Mouse (Mus musculus): Measurements from ENCODE around the gene Panx1. TPM values are rescaled to one million over a fixed set of nuclear protein-coding genes. Genes with fewer than 3 reads are reported as not detected.
A peak's percentile ranks its signal among the peaks of the same experiment; 100 is the strongest.

Panx1 gene
- polyA plus RNA-seq, 1 experiment from 2014 or later, result 118 TPM

- Histone ChIP-seq H3K4me2 (ENCODE audit: low read depth) (no peak overlapping the region), H3K4me1 (ENCODE audit: control insufficient read depth, insufficient read depth, low read length) (no peaks in the 10 kb centered on the region), H3K4me3 (ENCODE audit: low read depth, low read length) (no peak overlapping the region), H3K36me3 (ENCODE audit: control insufficient read depth, insufficient read depth, low read length) (no peaks in the 10 kb centered on the region), H3K27ac (ENCODE audit: low read depth, low read length) (no peak overlapping the region), H3K9me3 (ENCODE audit: control insufficient read depth, low read length) (no peaks in the 10 kb centered on the region), H3K27me3 (ENCODE audit: control insufficient read depth, insufficient read depth, low read length) (no peaks in the 10 kb centered on the region), H3K9ac (ENCODE audit: low read length) (no peak overlapping the region)
- DNase-seq (ENCODE audit: low spot score) (no peak), ATAC-seq (ENCODE audit: insufficient read depth, low FRiP score, low TSS enrichment) (no peak)
- 91% methylated on average over 4 of the region's 4 CpGs for WGBS
Measured at GRCm38 (mm10) chr9:15032797-15033196, 12.5 kb downstream of the Panx1 start.

DNA sequence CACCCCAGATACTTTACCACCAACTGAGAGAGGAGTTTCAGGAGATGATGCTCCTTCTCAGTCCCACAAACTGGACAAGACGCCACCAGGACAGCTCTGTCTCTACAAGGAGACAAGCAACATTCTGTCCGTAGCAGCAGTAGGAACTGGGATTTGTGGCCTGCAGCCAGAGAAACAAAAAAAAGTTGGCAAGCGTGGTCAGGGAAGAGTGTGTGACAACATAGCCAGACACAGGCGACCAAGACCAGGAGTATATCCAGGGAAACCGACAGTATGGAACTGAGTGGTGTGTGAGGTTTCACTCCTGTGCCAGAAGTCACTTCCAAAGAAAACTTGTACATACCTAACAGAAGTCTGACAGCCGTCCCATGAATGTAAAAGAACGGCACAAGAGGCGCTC is 14.5 kb downstream of the Panx1 start:
- Histone ChIP-seq H3K27me3 (ENCODE audit: control insufficient read depth, insufficient read depth, low read length) (no peaks in the 10 kb centered on the region), H3K4me3 (ENCODE audit: low read depth, low read length) (no peak overlapping the region), H3K27ac (ENCODE audit: low read depth, low read length) (no peak overlapping the region), H3K36me3 (ENCODE audit: control insufficient read depth, insufficient read depth, low read length) (no peaks in the 10 kb centered on the region), H3K4me1 (ENCODE audit: control insufficient read depth, insufficient read depth, low read length) (no peaks in the 10 kb centered on the region), H3K9ac (ENCODE audit: low read length) (no peak overlapping the region), H3K9me3 (ENCODE audit: control insufficient read depth, low read length) (no peaks in the 10 kb centered on the region), H3K4me2 (ENCODE audit: low read depth) (no peak overlapping the region)
- 86% methylated on average over 8 of the region's 8 CpGs for WGBS
- DNase-seq (ENCODE audit: low spot score) (no peak), ATAC-seq (ENCODE audit: insufficient read depth, low FRiP score, low TSS enrichment) (no peak)

DNA sequence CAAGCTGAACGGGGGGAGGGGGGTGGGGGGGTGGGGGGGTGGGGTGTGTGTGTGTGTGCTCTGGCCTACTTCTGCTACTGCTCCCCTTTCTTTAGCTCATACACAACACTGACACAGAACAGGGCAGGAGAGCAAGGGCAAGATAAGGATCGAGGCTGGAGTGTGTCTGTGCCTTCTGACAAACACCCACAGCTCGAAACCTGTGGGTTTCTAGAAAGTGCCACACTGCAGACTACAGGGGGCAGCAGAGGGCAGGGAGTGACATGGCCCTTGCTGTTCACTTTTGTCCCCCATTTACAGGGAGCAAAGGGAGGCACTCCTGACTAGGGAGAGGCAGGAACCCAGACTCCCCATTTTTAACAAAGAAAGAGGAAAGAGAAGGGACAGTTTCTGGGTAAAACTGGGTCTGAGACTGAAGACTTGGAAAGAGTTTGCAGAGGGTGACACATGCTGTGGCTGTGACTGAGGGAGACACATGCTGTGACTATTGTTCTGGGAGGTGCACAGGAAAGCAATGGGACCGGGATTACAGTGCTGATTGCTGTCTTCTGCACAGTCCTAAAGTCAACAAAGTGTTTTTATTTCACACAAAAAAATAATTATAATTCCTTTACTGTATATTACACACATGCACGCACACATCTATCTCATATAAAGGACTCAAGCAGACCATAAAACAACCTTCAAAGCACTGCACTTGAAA is 16.1 kb downstream of the Panx1 start:
- no peak overlapping the region for H3K4me2 ChIP-seq (ENCODE audit: low read depth)
- H3K36me3 ChIP-seq (ENCODE audit: control insufficient read depth, insufficient read depth, low read length), result no peaks in the 10 kb centered on the region
- no peak overlapping the region for H3K4me3 ChIP-seq (ENCODE audit: low read depth, low read length)
- 52% methylated on average over 5 of the region's 5 CpGs for whole genome bisulfite sequencing
- H3K9me3 ChIP-seq (ENCODE audit: control insufficient read depth, low read length), result no peaks in the 10 kb centered on the region
- DNase-seq (ENCODE audit: low spot score), result peak; percentile 46
- no peak overlapping the region for H3K27ac ChIP-seq (ENCODE audit: low read depth, low read length)
- H3K27me3 ChIP-seq (ENCODE audit: control insufficient read depth, insufficient read depth, low read length), result no peaks in the 10 kb centered on the region
- no peak overlapping the region for H3K9ac ChIP-seq (ENCODE audit: low read length)
- no peak for ATAC-seq (ENCODE audit: insufficient read depth, low FRiP score, low TSS enrichment)
- no peaks in the 10 kb centered on the region for H3K4me1 ChIP-seq (ENCODE audit: control insufficient read depth, insufficient read depth, low read length)

DNA sequence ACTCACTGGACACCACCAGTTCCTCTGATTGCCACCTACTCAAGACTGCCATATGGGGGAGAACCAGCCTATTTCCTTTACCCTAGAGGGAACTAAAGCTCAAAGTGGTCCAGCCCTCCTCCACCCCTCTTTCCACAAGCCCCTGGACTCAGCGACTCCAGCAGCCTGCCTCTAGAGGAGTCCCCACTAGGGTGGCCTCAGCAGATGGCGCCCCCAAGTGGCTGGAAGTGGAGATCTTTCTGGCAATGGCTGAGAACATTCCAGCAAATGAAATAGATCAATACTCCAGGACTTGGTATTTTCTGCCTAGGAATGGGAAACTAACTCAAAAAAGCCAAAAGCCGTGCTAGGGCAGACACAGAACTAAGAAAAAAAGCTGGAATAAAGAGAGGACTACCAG is 17.6 kb downstream of the Panx1 start:
- no peak overlapping the region for H3K4me3 ChIP-seq (ENCODE audit: low read depth, low read length)
- no peaks in the 10 kb centered on the region for H3K9me3 ChIP-seq (ENCODE audit: control insufficient read depth, low read length)
- DNase-seq (ENCODE audit: low spot score) (no peak), ATAC-seq (ENCODE audit: insufficient read depth, low FRiP score, low TSS enrichment) (no peak)
- 79% methylated on average over 3 of the region's 3 CpGs for WGBS
- no peak overlapping the region for H3K9ac ChIP-seq (ENCODE audit: low read length)
- H3K27me3 ChIP-seq (ENCODE audit: control insufficient read depth, insufficient read depth, low read length), result no peaks in the 10 kb centered on the region
- no peaks in the 10 kb centered on the region for H3K4me1 ChIP-seq (ENCODE audit: control insufficient read depth, insufficient read depth, low read length)
- H3K4me2 ChIP-seq (ENCODE audit: low read depth), result no peak overlapping the region
- H3K27ac ChIP-seq (ENCODE audit: low read depth, low read length), result no peak overlapping the region
- no peaks in the 10 kb centered on the region for H3K36me3 ChIP-seq (ENCODE audit: control insufficient read depth, insufficient read depth, low read length)

GRCm38 (mm10) chr9:15023049-15023448 is 22.2 kb downstream of the Panx1 start:
- Histone ChIP-seq H3K4me3 (ENCODE audit: low read depth, low read length) (no peak overlapping the region), H3K4me1 (ENCODE audit: control insufficient read depth, insufficient read depth, low read length) (no peaks in the 10 kb centered on the region), H3K36me3 (ENCODE audit: control insufficient read depth, insufficient read depth, low read length) (no peaks in the 10 kb centered on the region), H3K9ac (ENCODE audit: low read length) (no peak overlapping the region), H3K27ac (ENCODE audit: low read depth, low read length) (no peak overlapping the region), H3K9me3 (ENCODE audit: control insufficient read depth, low read length) (no peaks in the 10 kb centered on the region), H3K27me3 (ENCODE audit: control insufficient read depth, insufficient read depth, low read length) (no peaks in the 10 kb centered on the region), H3K4me2 (ENCODE audit: low read depth) (no peak overlapping the region)
- ATAC-seq (ENCODE audit: insufficient read depth, low FRiP score, low TSS enrichment) (no peak), DNase-seq (ENCODE audit: low spot score) (no peak)
- WGBS, result 76% methylated on average over 1 of the region's 1 CpGs

GRCm38 (mm10) chr9:15021156-15021555 is 24.1 kb downstream of the Panx1 start:
- Histone ChIP-seq H3K9ac (ENCODE audit: low read length) (no peak overlapping the region), H3K4me3 (ENCODE audit: low read depth, low read length) (no peak overlapping the region), H3K27me3 (ENCODE audit: control insufficient read depth, insufficient read depth, low read length) (no peaks in the 10 kb centered on the region), H3K4me1 (ENCODE audit: control insufficient read depth, insufficient read depth, low read length) (no peaks in the 10 kb centered on the region), H3K36me3 (ENCODE audit: control insufficient read depth, insufficient read depth, low read length) (no peaks in the 10 kb centered on the region), H3K27ac (ENCODE audit: low read depth, low read length) (no peak overlapping the region), H3K4me2 (ENCODE audit: low read depth) (no peak overlapping the region), H3K9me3 (ENCODE audit: control insufficient read depth, low read length) (no peaks in the 10 kb centered on the region)
- no peak for ATAC-seq (ENCODE audit: insufficient read depth, low FRiP score, low TSS enrichment)
- WGBS, result 87% methylated on average over 9 of the region's 9 CpGs
- DNase-seq (ENCODE audit: low spot score), result no peak

GRCm38 (mm10) chr9:15020561-15021080 is 24.7 kb downstream of the Panx1 start:
- Histone ChIP-seq H3K36me3 (ENCODE audit: control insufficient read depth, insufficient read depth, low read length) (no peaks in the 10 kb centered on the region), H3K4me3 (ENCODE audit: low read depth, low read length) (no peak overlapping the region), H3K9ac (ENCODE audit: low read length) (no peak overlapping the region), H3K27ac (ENCODE audit: low read depth, low read length) (no peak overlapping the region), H3K27me3 (ENCODE audit: control insufficient read depth, insufficient read depth, low read length) (no peaks in the 10 kb centered on the region), H3K4me1 (ENCODE audit: control insufficient read depth, insufficient read depth, low read length) (no peaks in the 10 kb centered on the region), H3K9me3 (ENCODE audit: control insufficient read depth, low read length) (no peaks in the 10 kb centered on the region), H3K4me2 (ENCODE audit: low read depth) (no peak overlapping the region)
- 93% methylated on average over 5 of the region's 5 CpGs for WGBS
- ATAC-seq (ENCODE audit: insufficient read depth, low FRiP score, low TSS enrichment) (no peak), DNase-seq (ENCODE audit: low spot score) (no peak)

GRCm38 (mm10) chr9:15018756-15019131 is 26.5 kb downstream of the Panx1 start:
- DNase-seq (ENCODE audit: low spot score) (no peak), ATAC-seq (ENCODE audit: insufficient read depth, low FRiP score, low TSS enrichment) (no peak)
- WGBS, result 82% methylated on average over 5 of the region's 5 CpGs
- Histone ChIP-seq H3K27me3 (ENCODE audit: control insufficient read depth, insufficient read depth, low read length) (no peaks in the 10 kb centered on the region), H3K4me3 (ENCODE audit: low read depth, low read length) (no peak overlapping the region), H3K27ac (ENCODE audit: low read depth, low read length) (no peak overlapping the region), H3K9me3 (ENCODE audit: control insufficient read depth, low read length) (no peaks in the 10 kb centered on the region), H3K4me2 (ENCODE audit: low read depth) (no peak overlapping the region), H3K4me1 (ENCODE audit: control insufficient read depth, insufficient read depth, low read length) (no peaks in the 10 kb centered on the region), H3K36me3 (ENCODE audit: control insufficient read depth, insufficient read depth, low read length) (no peaks in the 10 kb centered on the region), H3K9ac (ENCODE audit: low read length) (no peak overlapping the region)
